Mouse (Mus musculus) liver, adult (tissue): ENCODE measurements around the gene Fermt3.

ENCODE experiments used
- GATA4 ChIP-seq: IDR thresholded peaks from 2 replicates; pipeline ENCODE4 v1.6.1; 2014; ENCODE audit warnings: mild to moderate bottlenecking, low read length; ENCODE audit not compliant: insufficient replicate concordance

Fermt3 gene

DNA sequence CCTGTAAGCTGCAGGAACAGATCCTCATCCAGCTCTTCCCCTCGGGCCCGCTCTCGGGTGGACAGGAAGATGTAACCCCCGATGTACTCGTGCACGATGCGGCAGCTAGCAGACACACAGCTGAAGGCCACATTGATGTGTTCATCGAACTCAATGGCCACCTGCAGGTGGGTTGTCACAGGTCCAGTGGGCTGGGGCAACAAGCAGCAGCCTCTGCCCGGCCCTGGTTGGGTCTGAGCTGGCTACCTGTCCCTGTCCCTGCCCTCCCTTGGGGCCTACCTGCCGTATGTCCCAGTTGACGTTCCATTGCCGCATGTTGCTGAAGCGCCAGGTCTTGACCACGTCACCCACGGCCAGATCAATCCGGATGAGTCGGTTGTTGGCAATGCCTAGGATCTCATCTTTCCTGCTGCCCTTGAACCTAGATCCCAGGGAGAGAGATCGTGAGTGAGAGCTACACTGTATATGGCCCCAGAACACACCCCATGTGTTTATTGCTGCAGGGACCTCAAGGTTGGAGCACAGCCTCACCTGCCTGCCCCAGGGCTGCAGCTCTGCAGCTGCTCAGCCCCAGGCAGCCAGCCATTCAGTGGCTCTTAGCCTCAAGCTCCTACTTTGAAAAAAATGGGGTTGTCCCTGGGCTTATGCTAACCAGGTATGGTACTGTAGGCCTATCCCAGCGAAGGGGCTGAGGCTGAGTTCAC is 19.8 kb downstream of the Fermt3 start:
- TF ChIP-seq GATA4 = no peak

DNA sequence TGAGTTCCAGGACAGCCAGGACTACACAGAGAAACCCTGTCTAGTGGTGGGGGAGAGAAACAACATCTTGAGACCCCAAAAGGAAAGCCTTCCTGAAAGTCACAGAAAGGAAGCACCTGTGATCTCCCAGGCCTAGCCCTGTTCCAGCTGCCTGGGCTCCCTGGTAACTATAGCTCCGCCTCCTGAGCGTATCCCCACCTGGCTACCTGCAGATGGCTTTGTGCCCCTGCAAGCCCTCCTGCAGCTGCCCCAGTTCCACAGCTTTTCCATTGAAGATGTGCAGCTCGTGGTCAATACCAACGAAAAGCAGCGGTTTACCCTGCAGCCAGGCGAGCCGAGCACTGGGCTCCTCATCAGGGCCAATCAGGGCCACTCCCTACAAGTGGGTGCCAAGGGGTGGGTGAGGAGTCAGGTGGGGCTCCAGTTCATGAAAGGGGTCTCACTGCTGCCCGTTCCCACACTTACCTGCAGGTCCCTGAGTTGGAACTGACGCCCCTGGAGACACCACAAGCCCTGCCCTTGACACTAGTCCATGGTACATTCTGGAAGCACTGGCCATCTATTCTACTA is 21.5 kb downstream of the Fermt3 start:
- TF ChIP-seq GATA4 = no peak

DNA sequence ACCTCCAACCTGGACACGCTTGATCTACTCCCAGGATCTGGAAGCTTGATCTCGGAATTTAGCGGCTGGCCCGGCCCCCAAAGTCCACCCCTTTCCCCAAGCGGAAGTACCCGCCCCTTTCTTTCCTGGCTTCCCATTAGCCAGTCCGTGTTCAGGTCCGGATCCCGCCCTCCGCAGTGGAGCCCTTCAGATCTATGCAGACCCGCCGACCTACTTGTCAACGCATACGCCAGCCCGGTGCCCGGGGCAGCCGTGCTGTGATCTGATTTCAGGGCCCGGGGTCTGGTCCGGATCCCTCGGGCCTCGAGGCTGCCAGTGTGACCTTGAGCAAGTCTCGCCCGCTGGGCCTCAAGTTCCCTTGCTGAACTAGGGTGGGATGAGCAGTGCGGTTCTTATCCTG is 23.3 kb downstream of the Fermt3 start, which contains the start of the genes Nudt22 and Trpt1:
Gene Nudt22 (minus strand): TSS at position 112 of the 400 bp plus-strand sequence.
Gene Trpt1 (plus strand): TSS at position 126 of the 400 bp plus-strand sequence.
- TF ChIP-seq GATA4 = no peak

DNA sequence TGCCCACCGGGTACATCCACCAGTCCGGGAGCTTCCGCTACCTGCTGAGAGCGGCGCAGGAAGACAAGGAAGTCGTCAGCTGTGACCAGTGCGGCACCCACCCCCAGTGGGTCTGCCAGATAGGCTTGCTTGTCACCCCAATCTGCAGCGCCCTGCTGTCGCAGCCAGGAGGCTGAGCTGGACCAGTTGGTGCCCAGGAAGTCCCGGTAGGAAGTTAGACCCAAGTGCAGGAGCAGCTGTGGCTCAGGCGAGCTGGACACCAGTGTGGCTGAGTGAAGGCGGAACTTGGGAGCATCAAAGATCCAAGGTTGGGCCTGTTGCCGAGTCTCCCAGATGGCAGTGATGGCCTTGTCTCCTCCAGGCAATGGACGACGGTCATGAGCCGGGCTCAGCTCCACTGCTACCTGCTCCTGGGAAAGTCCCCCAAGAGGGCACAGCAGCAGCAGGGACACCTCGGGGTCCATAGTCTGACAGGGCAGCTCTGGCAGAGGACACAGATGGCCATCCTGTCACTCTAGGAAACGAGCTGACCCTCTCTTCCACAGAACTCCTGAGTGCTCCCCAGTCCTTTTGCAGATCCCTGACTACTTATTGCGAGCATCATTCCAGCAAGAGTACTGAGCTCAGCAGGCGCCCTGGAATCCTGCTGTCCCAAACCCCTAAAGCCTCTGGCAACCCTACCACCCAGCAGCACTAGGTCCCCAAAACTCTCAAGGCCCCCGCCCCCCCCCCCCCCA is 23.8 kb downstream of the Fermt3 start:
- no peak for TF ChIP-seq GATA4

GRCm38 (mm10) chr19:6994489-6994888 is 24.8 kb downstream of the Fermt3 start:
- no peak for TF ChIP-seq GATA4

- no peak for TF ChIP-seq GATA4
Observed at GRCm38 (mm10) chr19:6994002-6994401, 25.3 kb downstream of the Fermt3 start.

- no peak for TF ChIP-seq GATA4
Observed at GRCm38 (mm10) chr19:6993011-6993770, 26.1 kb downstream of the Fermt3 start.

DNA sequence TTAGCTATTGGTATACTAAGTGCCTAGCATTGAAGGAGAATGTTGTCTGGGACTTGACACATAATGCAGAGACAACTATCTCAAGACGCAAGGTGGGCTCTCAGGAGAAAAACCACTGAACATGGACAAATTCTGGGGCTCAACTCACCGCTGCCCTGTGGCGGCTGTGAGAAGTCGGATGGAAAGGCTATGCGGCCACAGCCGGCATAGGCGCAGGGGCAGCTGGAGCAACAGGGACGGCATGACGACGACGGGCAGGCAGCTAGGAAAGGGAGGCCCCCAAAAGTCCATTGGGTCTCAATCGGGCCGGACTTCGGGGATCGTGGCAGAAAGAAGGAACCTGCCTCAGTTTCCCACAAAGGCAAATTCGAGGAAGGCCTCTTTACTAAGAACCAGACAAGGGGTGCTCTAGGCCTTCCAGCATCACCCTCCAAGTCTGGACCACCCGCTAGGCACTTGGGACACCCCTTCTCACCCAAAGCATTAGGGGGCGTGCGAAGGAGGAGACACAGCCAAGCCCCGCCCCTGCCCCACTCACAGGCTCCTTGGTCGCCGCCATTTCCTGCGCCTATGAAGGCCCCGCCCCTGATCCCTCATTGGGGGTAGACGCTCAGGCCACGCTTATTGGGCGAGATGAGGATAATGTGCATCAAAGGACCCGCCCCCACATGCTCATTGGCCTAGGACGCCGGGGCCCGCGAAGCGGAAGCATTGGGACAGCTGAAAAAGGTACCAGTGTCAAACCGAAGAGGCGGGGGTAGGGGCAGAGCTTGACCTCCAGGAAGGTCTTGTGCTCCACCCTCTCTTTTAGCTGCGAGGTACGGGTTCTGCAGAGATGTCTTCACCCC is 27.0 kb downstream of the Fermt3 start, which contains the start of gene Dnajc4:
Gene Dnajc4 (minus strand): TSS at position 562 of the 848 bp plus-strand sequence.
- no peak for TF ChIP-seq GATA4

GRCm38 (mm10) chr19:6990712-6991111 is 28.6 kb downstream of the Fermt3 start:
- no peak for TF ChIP-seq GATA4

- no peak for TF ChIP-seq GATA4
Observed at GRCm38 (mm10) chr19:6989251-6989650, 30.0 kb downstream of the Fermt3 start.

DNA sequence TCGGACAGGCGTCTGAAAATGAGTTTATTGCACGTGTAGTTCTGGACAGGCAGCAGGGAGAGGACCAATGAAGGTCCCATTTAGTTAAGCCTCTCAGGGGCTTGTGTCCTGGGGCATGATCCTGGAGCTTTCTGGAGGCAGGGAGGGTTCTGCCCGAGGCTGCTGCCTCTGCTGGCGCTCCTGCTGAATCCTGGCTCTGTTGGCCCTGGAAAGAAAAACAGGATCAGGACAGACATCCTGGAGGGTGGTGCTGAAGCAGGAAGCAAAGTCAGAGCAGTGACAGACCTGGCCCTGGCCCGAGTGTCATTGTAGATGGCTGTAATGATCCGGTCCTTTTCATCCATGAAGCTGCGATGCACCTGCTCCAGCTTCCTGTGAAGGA is 31.4 kb downstream of the Fermt3 start:
- no peak for TF ChIP-seq GATA4

- TF ChIP-seq GATA4 = no peak
Observed at GRCm38 (mm10) chr19:6987061-6987903, 32.0 kb downstream of the Fermt3 start, which contains the start of gene Vegfb. TSS of gene Vegfb (minus strand) at chr19:6987651.

GRCm38 (mm10) chr19:6985951-6986708 is 33.1 kb downstream of the Fermt3 start:
- no peak for TF ChIP-seq GATA4
